Mouse (Mus musculus): ENCODE measurements around the gene Akap13. TPM values are rescaled to one million over a fixed set of nuclear protein-coding genes. Genes with fewer than 3 reads are reported as not detected.

The Akap13 gene
- total and polyA plus RNA-seq, 2 experiments from 2014 or later: 13.8 to 26.1 TPM

- no peak for TF ChIP-seq CTCF (IDR thresholded peaks at IDR 0.05; ENCODE audit: low read depth)
These were observed 322.7 kb downstream of the Akap13 start for GRCm38 (mm10) chr7:75778053-75778452.

GRCm38 (mm10) chr7:75780812-75781211 lies 325.5 kb downstream of the Akap13 start:
- no peak for TF ChIP-seq CTCF (IDR thresholded peaks at IDR 0.05; ENCODE audit: low read depth)
- no peaks in the 10 kb centered on the region; the same call in 1 of the 2 replicates for H3K36me3 ChIP-seq (ENCODE audit: insufficient read depth, low read length)
- H3K4me2 ChIP-seq (ENCODE audit: low read depth, low read length): peak overlapping the region; percentile 69
- no peaks in the 10 kb centered on the region for H3K4me1 ChIP-seq (ENCODE audit: insufficient read depth, low read length)
- H3K9me3 ChIP-seq (ENCODE audit: low read length): no peaks in the 10 kb centered on the region
- no peak overlapping the region for H3K9ac ChIP-seq (replicated peaks; ENCODE audit: low read length)
- H3K27ac ChIP-seq: no peak overlapping the region
- DNase-seq (ENCODE audit: low spot score): no peak
- H3K4me3 ChIP-seq (ENCODE audit: low read length): no peak overlapping the region
- no peak for ATAC-seq
- H3K27me3 ChIP-seq (ENCODE audit: insufficient read depth, low read length): no peaks in the 10 kb centered on the region
- 26% methylated on average over 2 of the region's 5 CpGs for WGBS

More at GRCm38 (mm10) chr7:75778053-75778452, 322.7 kb downstream of the Akap13 start:
- Histone ChIP-seq H3K4me1 (ENCODE audit: insufficient read depth, low read length) (no peaks in the 10 kb centered on the region), H3K36me3 (ENCODE audit: insufficient read depth, low read length) (no peaks in the 10 kb centered on the region; the same call in 1 of the 2 replicates), H3K4me2 (ENCODE audit: low read depth, low read length) (no peak overlapping the region), H3K27ac (no peak overlapping the region), H3K4me3 (ENCODE audit: low read length) (no peak overlapping the region), H3K9me3 (ENCODE audit: low read length) (no peaks in the 10 kb centered on the region), H3K9ac (replicated peaks; ENCODE audit: low read length) (no peak overlapping the region), H3K27me3 (ENCODE audit: insufficient read depth, low read length) (no peaks in the 10 kb centered on the region)
- 90% methylated on average over 2 of the region's 2 CpGs for WGBS
- DNase-seq (ENCODE audit: low spot score) (no peak), ATAC-seq (no peak)

DNA sequence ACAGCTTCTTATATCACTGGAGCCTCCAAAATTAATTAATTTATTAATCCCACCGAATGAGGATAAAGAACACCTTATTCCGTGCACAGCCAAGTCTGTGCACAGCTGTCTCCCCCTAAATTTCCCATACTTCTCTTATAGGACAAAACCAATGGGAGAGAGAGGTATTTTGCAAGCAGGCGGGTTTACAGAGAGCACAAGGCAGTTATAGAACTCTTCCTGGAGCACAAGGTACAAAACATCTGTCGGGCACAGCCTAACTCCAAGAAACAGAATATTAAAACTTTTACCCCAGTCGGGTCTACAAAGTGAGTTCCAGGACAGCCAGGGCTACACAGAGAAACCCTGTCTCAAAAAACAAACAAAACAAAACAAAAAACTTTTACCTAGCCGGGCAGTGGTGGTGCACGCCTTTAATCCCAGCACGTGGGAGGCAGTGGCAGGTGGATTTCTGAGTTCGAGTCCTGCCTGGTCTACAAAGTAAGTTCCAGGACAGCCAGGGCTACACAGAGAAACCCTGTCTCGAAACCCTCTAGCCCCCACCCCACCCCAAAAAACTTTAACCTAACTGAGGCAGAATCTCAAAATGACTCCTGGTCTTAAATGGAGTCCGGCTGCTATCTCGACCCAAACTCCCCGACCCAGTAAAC lies 326.1 kb downstream of the Akap13 start:
- Histone ChIP-seq H3K27ac (no peak overlapping the region), H3K9me3 (ENCODE audit: low read length) (no peaks in the 10 kb centered on the region), H3K27me3 (ENCODE audit: insufficient read depth, low read length) (no peaks in the 10 kb centered on the region), H3K4me2 (ENCODE audit: low read depth, low read length) (peak overlapping the region; percentile 69), H3K9ac (replicated peaks; ENCODE audit: low read length) (peak overlapping the region; percentile 40), H3K4me1 (ENCODE audit: insufficient read depth, low read length) (no peaks in the 10 kb centered on the region), H3K36me3 (ENCODE audit: insufficient read depth, low read length) (no peaks in the 10 kb centered on the region; the same call in 1 of the 2 replicates), H3K4me3 (ENCODE audit: low read length) (peak overlapping the region; percentile 49)
- TF ChIP-seq CTCF (IDR thresholded peaks at IDR 0.05; ENCODE audit: low read depth): no peak
- DNase-seq (ENCODE audit: low spot score): no peak
- no peak; the same call in 1 of the 2 replicates for ATAC-seq
- 7% methylated on average over 13 of the region's 13 CpGs for WGBS

- H3K9me3 ChIP-seq (ENCODE audit: low read length): no peaks in the 10 kb centered on the region
- no peaks in the 10 kb centered on the region; the same call in 1 of the 2 replicates for H3K36me3 ChIP-seq (ENCODE audit: insufficient read depth, low read length)
- H3K9ac ChIP-seq (replicated peaks; ENCODE audit: low read length): peak overlapping the region; percentile 40
- H3K4me1 ChIP-seq (ENCODE audit: insufficient read depth, low read length): no peaks in the 10 kb centered on the region
- ATAC-seq (peak; percentile 96), DNase-seq (ENCODE audit: low spot score) (peak; percentile 95)
- no peak overlapping the region for H3K27ac ChIP-seq
- peak; percentile 12; the same call in 1 of the 2 replicates for TF ChIP-seq CTCF (IDR thresholded peaks at IDR 0.05; ENCODE audit: low read depth)
- peak overlapping the region; percentile 69 for H3K4me2 ChIP-seq (ENCODE audit: low read depth, low read length)
- peak overlapping the region; percentile 49 for H3K4me3 ChIP-seq (ENCODE audit: low read length)
- H3K27me3 ChIP-seq (ENCODE audit: insufficient read depth, low read length): no peaks in the 10 kb centered on the region
- 12% methylated on average over 36 of the region's 36 CpGs for WGBS
These were observed 326.8 kb downstream of the Akap13 start for GRCm38 (mm10) chr7:75781948-75782722.

DNA sequence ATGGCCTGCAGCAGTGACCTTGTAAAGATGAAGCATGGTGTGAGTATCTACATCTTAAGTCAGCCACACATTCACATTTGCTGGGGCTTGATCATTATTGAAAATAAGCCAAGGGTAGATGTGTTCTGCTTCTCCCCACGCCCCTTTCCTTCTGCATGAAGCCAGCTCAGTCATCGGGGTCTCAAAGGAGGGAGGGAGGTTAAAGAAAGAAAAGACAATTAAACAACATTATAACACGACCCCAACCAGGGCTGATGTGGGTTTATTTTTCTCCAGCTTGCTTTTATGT lies 327.3 kb downstream of the Akap13 start:
- H3K9me3 ChIP-seq (ENCODE audit: low read length): no peaks in the 10 kb centered on the region
- no peak for TF ChIP-seq CTCF (IDR thresholded peaks at IDR 0.05; ENCODE audit: low read depth)
- WGBS: 85% methylated on average over 3 of the region's 3 CpGs

DNA sequence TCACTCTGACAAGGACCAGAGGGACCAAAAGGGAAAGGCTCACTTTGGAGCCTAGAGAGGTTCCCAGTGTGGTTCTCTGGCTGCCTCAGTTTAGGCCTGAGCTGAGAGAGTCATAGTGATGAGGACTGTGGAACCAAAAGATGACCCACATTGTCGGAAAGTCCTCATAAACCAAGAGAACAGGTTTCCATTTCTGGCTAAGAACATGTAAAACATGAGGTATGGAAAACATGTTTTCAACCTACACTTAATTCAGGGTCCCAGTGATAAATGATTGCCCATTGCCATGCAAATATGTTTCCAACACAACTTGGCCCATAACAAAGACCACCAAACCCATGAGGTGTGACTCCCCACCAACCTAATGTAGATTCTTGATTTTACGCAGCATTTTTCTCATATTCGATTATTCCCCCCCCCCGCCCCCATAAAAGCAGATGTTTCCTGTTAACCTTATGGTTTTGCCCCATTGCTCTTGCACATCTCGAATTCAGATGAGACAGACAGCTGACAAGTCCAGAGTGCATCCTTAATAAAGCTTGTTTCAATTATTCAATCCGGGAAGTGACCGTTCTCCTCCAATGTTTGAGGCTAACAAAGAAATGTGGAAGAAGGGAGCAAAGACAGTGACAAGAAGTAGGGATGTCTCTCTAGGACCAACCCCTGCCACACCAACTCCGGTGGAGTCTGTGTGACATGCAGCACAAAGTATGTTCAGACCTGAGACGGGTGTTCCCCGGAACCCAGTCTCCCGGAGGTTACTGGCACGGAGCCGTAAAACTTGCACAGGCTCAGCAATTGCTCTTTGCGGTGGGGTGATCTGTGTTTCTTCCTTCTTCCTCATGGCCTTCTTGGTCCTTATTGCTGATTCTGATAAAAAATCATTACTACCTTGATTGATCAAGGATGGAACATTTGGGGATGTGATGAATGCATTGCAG lies 330.3 kb downstream of the Akap13 start:
- Histone ChIP-seq H3K9me3 (ENCODE audit: low read length) (no peaks in the 10 kb centered on the region), H3K27ac (no peak overlapping the region), H3K4me3 (ENCODE audit: low read length) (no peak overlapping the region), H3K4me1 (ENCODE audit: insufficient read depth, low read length) (no peaks in the 10 kb centered on the region), H3K36me3 (ENCODE audit: insufficient read depth, low read length) (no peaks in the 10 kb centered on the region), H3K9ac (replicated peaks; ENCODE audit: low read length) (no peak overlapping the region), H3K4me2 (ENCODE audit: low read depth, low read length) (no peak overlapping the region), H3K27me3 (ENCODE audit: insufficient read depth, low read length) (no peaks in the 10 kb centered on the region)
- no peak for ATAC-seq
- DNase-seq (ENCODE audit: low spot score): no peak
- no peak for TF ChIP-seq CTCF (IDR thresholded peaks at IDR 0.05; ENCODE audit: low read depth)
- WGBS: 91% methylated on average over 14 of the region's 14 CpGs

More for the DNA sequence above, 327.3 kb downstream of the Akap13 start:
- no peak overlapping the region for H3K4me2 ChIP-seq (ENCODE audit: low read depth, low read length)
- H3K27me3 ChIP-seq (ENCODE audit: insufficient read depth, low read length): no peaks in the 10 kb centered on the region
- H3K4me3 ChIP-seq (ENCODE audit: low read length): no peak overlapping the region
- no peak for DNase-seq (ENCODE audit: low spot score)
- no peak overlapping the region for H3K27ac ChIP-seq
- ATAC-seq: no peak
- no peak overlapping the region for H3K9ac ChIP-seq (replicated peaks; ENCODE audit: low read length)
- no peaks in the 10 kb centered on the region for H3K4me1 ChIP-seq (ENCODE audit: insufficient read depth, low read length)
- no peaks in the 10 kb centered on the region for H3K36me3 ChIP-seq (ENCODE audit: insufficient read depth, low read length)
